Mouse (Mus musculus) limb, embryonic 14.5 days (tissue): ENCODE measurements around the gene Capn1. TPM values are rescaled to one million over a fixed set of nuclear protein-coding genes. Genes with fewer than 3 reads are reported as not detected.

ENCODE experiments used
- ATAC-seq: fragments of 200-750 bp; cut with Nextera tagmentation; 2 replicates; pipeline ENCODE4 v1.8.0; 2017; ENCODE audit warnings: low read depth, moderate number of reproducible peaks, moderate TSS enrichment; ENCODE audit not compliant: low FRiP score
- DNase-seq: peaks from one replicate; pipeline ENCODE4 v3.0.0-alpha.2; 2015; ENCODE audit warnings: low spot score
- H3K27ac ChIP-seq: fragments of 300-500 bp; sonication (generic); replicated peaks from 2 replicates; pipeline ENCODE4 v1.5.1; 2014; ENCODE audit warnings: low read depth, mild to moderate bottlenecking, low read length, moderate library complexity, mixed read lengths
- H3K27me3 ChIP-seq: fragments of 300-500 bp; sonication (generic); 2 replicates; pipeline ENCODE4 v1.6.1; 2014; ENCODE audit warnings: low read length, mixed read lengths; ENCODE audit not compliant: control insufficient read depth, insufficient read depth
- H3K36me3 ChIP-seq: fragments of 300-500 bp; sonication (generic); 2 replicates; pipeline ENCODE4 v1.6.1; 2014; ENCODE audit warnings: mild to moderate bottlenecking, low read length, moderate library complexity, mixed read lengths; ENCODE audit not compliant: control insufficient read depth, insufficient read depth
- H3K4me1 ChIP-seq: fragments of 300-500 bp; sonication (generic); 2 replicates; pipeline ENCODE4 v1.6.1; 2014; ENCODE audit warnings: antibody characterized with exemption, low read length, mixed read lengths; ENCODE audit not compliant: control insufficient read depth, insufficient read depth
- H3K4me2 ChIP-seq: fragments of 300-500 bp; sonication (generic); replicated peaks from 2 replicates; pipeline ENCODE4 v1.6.1; 2014; ENCODE audit warnings: low read depth, mild to moderate bottlenecking, low read length, moderate library complexity; ENCODE audit not compliant: severe bottlenecking
- H3K4me3 ChIP-seq: fragments of 300-500 bp; sonication (generic); replicated peaks from 2 replicates; pipeline ENCODE4 v1.5.1; 2014; ENCODE audit warnings: low read length
- H3K9ac ChIP-seq: fragments of 300-500 bp; sonication (generic); 2 replicates; pipeline ENCODE4 v1.6.1; 2014; ENCODE audit warnings: mild to moderate bottlenecking, low read depth, low read length, moderate library complexity; ENCODE audit not compliant: severe bottlenecking
- H3K9me3 ChIP-seq: fragments of 300-500 bp; sonication (generic); 2 replicates; pipeline ENCODE4 v1.6.1; 2016; ENCODE audit warnings: low read length; ENCODE audit not compliant: control insufficient read depth
- POLR2A ChIP-seq: fragments of 200-500 bp; IDR thresholded peaks from 2 replicates; pipeline ENCODE4 v1.8.0; 2012; ENCODE audit warnings: inconsistent platforms, mild to moderate bottlenecking, moderate library complexity, borderline replicate concordance; ENCODE audit not compliant: insufficient read depth, insufficient read length; ENCODE audit errors: extremely low read depth
- WGBS: fragments of 180-500 bp; shearing (Covaris S2); extraction: QIAGEN DNeasy Blood & Tissue Kit; methylation state at CpG from one replicate; pipeline ENCODE4 v1.1.7; 2014; 5-methylcytosine and 5-hydroxymethylcytosine counted together
- polyA plus RNA-seq, 2 experiments: library from polyadenylated mRNA; depleted of rRNA in 1 of 2; stranded (reverse) in 1 of 2; unstranded in 1 of 2; fragments of >200 nt; fragmentation: Nextera tagmentation in 1 of 2; extraction: Ambion mirVana in 1 of 2; gene quantifications; 2 replicates each; pipeline versions ENCODE4 v1.2.1 to v1.2.3; 2012 to 2014

Gene Capn1
- polyA plus RNA-seq, 2 experiments = 19.7 to 29.0 TPM

DNA sequence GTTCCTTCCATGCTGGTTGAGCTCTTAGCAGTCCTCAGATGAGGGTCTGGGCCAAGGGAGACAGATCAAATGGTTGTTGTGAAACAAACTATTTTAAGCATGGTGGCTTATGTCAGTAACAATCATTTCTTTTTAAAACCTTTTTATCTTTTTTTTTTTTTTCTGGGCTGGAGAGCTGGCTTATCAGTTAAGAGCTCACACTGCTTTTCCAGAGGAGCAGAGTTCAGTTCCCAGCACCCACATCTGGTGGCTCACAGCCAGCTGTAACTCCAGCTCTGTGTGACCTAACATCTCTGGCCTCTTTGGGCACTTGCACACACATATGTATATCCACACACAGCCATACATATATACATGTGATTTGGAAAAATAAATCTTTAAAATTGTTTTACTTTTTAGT, 22.0 kb upstream of the Capn1 start:
- Histone ChIP-seq H3K36me3 (no peaks in the 10 kb centered on the region), H3K9ac (no peak overlapping the region), H3K4me2 (no peak overlapping the region), H3K4me3 (no peak overlapping the region), H3K27ac (no peak overlapping the region), H3K27me3 (no peaks in the 10 kb centered on the region), H3K4me1 (no peaks in the 10 kb centered on the region), H3K9me3 (no peaks in the 10 kb centered on the region)
- TF ChIP-seq POLR2A = no peak
- DNase-seq (no peak), ATAC-seq (no peak)

DNA sequence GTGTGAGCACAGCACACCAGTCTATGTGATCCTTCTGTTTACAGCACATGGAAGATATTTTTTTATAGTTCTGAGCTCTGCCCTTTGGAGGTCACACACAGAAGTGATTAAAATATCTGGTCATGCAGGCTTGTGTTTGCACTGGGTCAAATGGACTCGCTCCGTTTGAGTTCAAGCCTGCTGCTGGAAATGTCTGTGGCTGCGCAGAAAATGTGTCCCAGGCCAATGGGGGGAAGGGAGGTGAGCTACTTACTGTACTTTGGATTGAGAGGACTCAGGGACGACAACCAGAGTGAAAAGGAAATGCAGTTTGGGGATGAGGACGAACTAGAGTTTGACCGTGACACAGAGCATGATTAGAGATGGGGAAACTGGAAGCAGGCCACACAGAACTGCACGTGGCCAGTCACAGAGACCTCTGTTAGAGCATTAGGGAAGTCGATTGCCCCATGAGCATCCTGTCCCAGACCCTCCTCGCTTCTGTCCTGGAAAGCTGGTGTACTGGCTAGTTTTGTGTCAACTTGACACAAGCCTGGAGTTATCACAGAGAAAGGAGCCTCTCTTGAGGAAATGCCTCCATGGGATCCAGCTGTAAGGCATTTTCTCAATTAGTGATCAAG, 20.4 kb upstream of the Capn1 start:
- no peaks in the 10 kb centered on the region for H3K36me3 ChIP-seq
- no peak for TF ChIP-seq POLR2A
- H3K9me3 ChIP-seq = no peaks in the 10 kb centered on the region
- H3K9ac ChIP-seq = no peak overlapping the region
- H3K4me1 ChIP-seq = no peaks in the 10 kb centered on the region
- H3K4me2 ChIP-seq = no peak overlapping the region
- DNase-seq = no peak
- H3K4me3 ChIP-seq = no peak overlapping the region
- H3K27ac ChIP-seq = no peak overlapping the region
- ATAC-seq = no peak
- 71% methylated on average over 9 of the region's 9 CpGs for WGBS
- H3K27me3 ChIP-seq = no peaks in the 10 kb centered on the region

DNA sequence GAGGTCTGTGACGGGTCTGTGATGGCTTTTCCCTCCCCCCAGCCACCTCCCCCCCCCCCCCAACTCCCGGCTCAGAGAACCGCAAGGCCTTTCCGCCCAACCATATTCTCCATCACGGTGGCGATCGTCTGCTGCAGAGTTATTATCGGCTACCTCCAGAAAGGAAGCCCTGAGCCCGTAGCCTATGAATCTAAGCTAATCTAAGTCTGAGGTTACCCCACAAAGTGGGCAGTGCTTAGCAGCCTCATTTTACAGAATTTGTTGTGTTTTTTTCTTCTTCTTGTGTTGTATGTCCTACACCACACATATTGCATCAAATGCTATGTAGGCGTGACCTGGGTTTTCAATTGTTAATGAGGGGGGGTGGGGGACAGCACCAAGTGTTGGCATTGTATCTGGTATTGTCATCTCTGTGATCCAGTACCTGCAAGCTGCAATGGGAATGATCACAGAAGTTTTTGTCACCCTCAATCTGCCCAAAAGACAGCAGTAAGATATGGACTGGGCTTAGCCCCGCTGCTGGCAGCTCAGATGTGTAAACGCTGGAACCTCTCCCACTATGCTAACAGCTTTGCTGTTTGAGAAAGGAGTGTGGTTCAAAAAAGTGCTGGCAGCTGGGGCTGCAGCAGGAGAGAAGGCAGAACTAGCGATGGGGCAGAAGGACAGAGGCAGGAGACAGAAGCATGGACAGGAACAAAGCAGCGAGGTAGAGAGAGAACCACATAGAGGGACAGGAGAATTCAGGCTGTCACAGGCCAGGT, 15.0 kb upstream of the Capn1 start:
- ATAC-seq (no peak), DNase-seq (no peak)
- Histone ChIP-seq H3K4me3 (no peak overlapping the region), H3K9ac (no peak overlapping the region), H3K9me3 (no peaks in the 10 kb centered on the region), H3K4me2 (no peak overlapping the region), H3K27ac (no peak overlapping the region), H3K36me3 (no peaks in the 10 kb centered on the region), H3K27me3 (no peaks in the 10 kb centered on the region), H3K4me1 (no peaks in the 10 kb centered on the region)
- WGBS = 68% methylated on average over 14 of the region's 14 CpGs
- TF ChIP-seq POLR2A = no peak

DNA sequence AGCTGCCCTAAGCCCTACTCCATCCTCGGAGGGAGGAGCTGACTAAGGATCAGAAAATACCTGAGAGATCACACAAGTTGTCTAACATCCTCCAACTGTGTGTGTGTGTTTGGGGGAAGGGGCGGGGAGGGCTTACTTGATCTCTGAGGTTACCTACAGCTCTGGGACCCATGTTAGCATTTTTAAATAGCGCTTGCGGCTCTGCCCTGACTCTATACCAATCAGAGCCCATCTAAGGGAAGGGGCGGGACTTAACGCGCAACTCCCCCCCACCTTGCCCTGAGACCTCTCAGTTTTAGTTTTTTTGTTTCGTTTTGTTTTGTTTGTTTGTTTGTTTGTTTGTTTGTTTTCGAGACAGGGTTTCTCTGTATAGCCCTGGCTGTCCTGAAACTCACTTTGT, 13.7 kb upstream of the Capn1 start:
- H3K9me3 ChIP-seq = no peaks in the 10 kb centered on the region
- no peaks in the 10 kb centered on the region for H3K4me1 ChIP-seq
- no peak for DNase-seq
- no peak overlapping the region for H3K9ac ChIP-seq
- no peak for TF ChIP-seq POLR2A
- no peak overlapping the region for H3K4me2 ChIP-seq
- no peak for ATAC-seq
- H3K36me3 ChIP-seq = no peaks in the 10 kb centered on the region
- H3K4me3 ChIP-seq = no peak overlapping the region
- no peaks in the 10 kb centered on the region for H3K27me3 ChIP-seq
- 79% methylated on average over 9 of the region's 9 CpGs for WGBS
- H3K27ac ChIP-seq = no peak overlapping the region

DNA sequence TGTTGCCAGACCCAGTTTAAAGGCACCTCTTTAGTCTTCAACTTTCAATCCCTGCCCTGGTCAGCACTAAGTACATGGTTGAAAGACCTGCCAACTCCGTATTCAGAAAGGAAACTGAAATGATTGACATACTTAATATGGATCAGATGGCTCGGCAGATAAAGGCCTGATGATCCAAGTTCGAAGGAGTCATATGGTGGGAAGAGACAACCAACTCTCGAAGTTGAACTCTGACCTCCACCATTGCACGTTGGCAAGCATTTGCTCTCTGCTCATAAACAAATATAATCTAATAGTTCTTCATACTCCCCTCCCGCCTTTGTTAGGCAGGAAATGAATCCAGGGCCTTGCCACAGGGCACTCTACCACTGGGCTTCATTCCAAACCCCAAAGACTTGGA, 13.3 kb upstream of the Capn1 start:
- DNase-seq = no peak
- no peak for ATAC-seq
- Histone ChIP-seq H3K9ac (no peak overlapping the region), H3K4me3 (no peak overlapping the region), H3K36me3 (no peaks in the 10 kb centered on the region), H3K27ac (no peak overlapping the region), H3K4me1 (no peaks in the 10 kb centered on the region), H3K27me3 (no peaks in the 10 kb centered on the region), H3K4me2 (no peak overlapping the region), H3K9me3 (no peaks in the 10 kb centered on the region)
- no peak for TF ChIP-seq POLR2A
- 83% methylated on average over 6 of the region's 6 CpGs for WGBS
